Mouse (Mus musculus) heart, embryonic 10.5 days (tissue): ENCODE measurements around the gene Clcf1. TPM values are rescaled to one million over a fixed set of nuclear protein-coding genes. Genes with fewer than 3 reads are reported as not detected.

Experiments
- DNase-seq: peaks from one replicate; pipeline ENCODE4 v3.0.0-alpha.2; 2017; ENCODE audit warnings: low spot score
- H3K27ac ChIP-seq: fragments of 300-500 bp; sonication (generic); 2 replicates; pipeline ENCODE4 v1.5.1; 2016; ENCODE audit warnings: mild to moderate bottlenecking
- H3K27me3 ChIP-seq: fragments of 300-500 bp; sonication (generic); 2 replicates; pipeline ENCODE4 v1.6.1; 2016; ENCODE audit warnings: mild to moderate bottlenecking; ENCODE audit not compliant: poor library complexity, insufficient read depth, severe bottlenecking
- H3K36me3 ChIP-seq: fragments of 300-500 bp; sonication (generic); 2 replicates; pipeline ENCODE4 v1.6.1; 2016; ENCODE audit warnings: mild to moderate bottlenecking, moderate library complexity
- H3K4me1 ChIP-seq: fragments of 300-500 bp; sonication (generic); 2 replicates; pipeline ENCODE4 v1.6.1; 2016; ENCODE audit warnings: mild to moderate bottlenecking
- H3K4me3 ChIP-seq: fragments of 300-500 bp; sonication (generic); 2 replicates; pipeline ENCODE4 v1.5.1; 2016; ENCODE audit warnings: mild to moderate bottlenecking, moderate library complexity
- H3K9me3 ChIP-seq: fragments of 300-500 bp; sonication (generic); 2 replicates; pipeline ENCODE4 v1.6.1; 2016; ENCODE audit warnings: mild to moderate bottlenecking, moderate library complexity
- WGBS: fragments of 180-500 bp; shearing (Covaris S2); methylation state at CpG from one replicate; pipeline ENCODE4 v1.1.7; 2016; 5-methylcytosine and 5-hydroxymethylcytosine counted together
- polyA plus RNA-seq: library from polyadenylated mRNA; unstranded; fragments of >200 nt; fragmentation: Nextera tagmentation; extraction: Ambion mirVana; gene quantifications from 2 replicates; pipeline ENCODE4 v1.2.1, GENCODE M21; 2016

Gene Clcf1
- polyA plus RNA-seq, 1 experiment from 2014 or later, result 3.4 TPM

- Histone ChIP-seq H3K27ac (peak overlapping the region; percentile 91), H3K27me3 (peaks cover 87% of the 10 kb centered on the region), H3K36me3 (no peaks in the 10 kb centered on the region), H3K4me1 (peaks cover 62% of the 10 kb centered on the region), H3K4me3 (peak overlapping the region; percentile 75), H3K9me3 (no peaks in the 10 kb centered on the region)
- DNase-seq, result no peak
- WGBS, result under 1% methylated on average over 52 of the region's 81 CpGs
These were observed 873 bp downstream of the Clcf1 start for GRCm38 (mm10) chr19:4214771-4215450.

GRCm38 (mm10) chr19:4215451-4215840 lies 1.4 kb downstream of the Clcf1 start:
- Histone ChIP-seq H3K4me3 (peak overlapping the region; percentile 75), H3K27me3 (peaks cover 87% of the 10 kb centered on the region), H3K4me1 (peaks cover 67% of the 10 kb centered on the region), H3K36me3 (0 out of 2 replicates have a peak, but pooled peaks cover 1% of the 10 kb centered on the region), H3K9me3 (no peaks in the 10 kb centered on the region), H3K27ac (peak overlapping the region; percentile 91)
- no peak for DNase-seq
- 3% methylated on average over 20 of the region's 21 CpGs for WGBS

DNA sequence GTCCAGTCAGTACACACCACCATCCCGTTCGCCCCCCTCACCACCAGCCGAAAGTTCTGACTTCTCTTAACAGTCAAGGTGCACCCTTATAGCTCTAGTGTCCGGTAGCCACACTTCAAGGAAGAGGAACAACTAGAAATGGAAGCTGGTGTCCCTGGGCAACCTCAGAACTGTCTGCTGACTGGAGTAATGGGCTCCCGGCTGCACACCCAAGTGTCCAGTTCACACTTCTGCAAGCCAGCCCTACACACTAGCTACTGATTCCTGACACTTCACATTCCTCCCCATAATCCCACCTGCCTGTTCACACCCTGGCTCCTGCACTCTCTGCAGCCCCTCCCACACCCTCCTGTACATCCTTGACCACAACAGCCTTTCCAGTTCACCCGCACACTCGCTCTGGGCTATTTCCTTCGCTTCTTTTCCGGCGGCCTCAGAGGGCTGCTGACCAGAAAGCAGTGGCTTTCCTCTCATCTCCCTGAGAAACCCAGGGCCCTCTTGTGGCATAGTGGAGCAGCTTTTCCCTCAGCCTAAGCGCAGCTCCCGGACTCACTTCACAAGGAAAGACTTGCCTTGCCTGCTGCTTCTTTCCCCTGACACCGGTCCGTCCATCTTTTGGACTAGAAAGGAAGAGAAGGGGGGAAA lies 2.1 kb downstream of the Clcf1 start:
- Histone ChIP-seq H3K27me3 (peaks cover 87% of the 10 kb centered on the region), H3K27ac (peak overlapping the region; percentile 13; the same call in 1 of the 2 replicates), H3K4me1 (peaks cover 74% of the 10 kb centered on the region), H3K4me3 (peak overlapping the region; percentile 31), H3K9me3 (no peaks in the 10 kb centered on the region), H3K36me3 (0 out of 2 replicates have a peak, but pooled peaks cover 3% of the 10 kb centered on the region)
- WGBS, result 14% methylated on average over 14 of the region's 14 CpGs
- DNase-seq, result no peak

DNA sequence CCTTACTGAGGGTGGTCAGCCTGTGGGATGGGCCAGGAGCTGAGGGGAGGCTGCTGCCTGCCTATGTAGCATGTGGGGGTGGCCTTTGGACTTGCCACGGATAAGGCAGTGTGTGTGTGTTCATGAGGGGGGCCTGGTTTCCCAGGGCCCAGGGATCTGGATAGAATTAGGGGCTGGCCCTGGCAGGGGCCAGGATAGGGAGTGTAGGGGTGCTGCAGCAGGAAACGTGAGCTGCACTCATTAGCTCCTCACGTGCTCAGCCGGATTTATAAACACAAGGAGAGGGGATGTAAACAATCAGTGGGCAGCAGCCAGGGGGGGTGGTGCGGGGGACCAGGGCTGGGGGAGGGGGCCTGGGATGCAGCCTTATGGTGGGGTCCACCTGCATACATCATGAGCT lies 3.1 kb downstream of the Clcf1 start:
- no peaks in the 10 kb centered on the region for H3K9me3 ChIP-seq
- peaks cover 86% of the 10 kb centered on the region for H3K27me3 ChIP-seq
- peak overlapping the region; percentile 13; the same call in 1 of the 2 replicates for H3K27ac ChIP-seq
- H3K4me3 ChIP-seq, result no peak overlapping the region; the same call in 1 of the 2 replicates
- DNase-seq, result no peak
- WGBS, result 9% methylated on average over 5 of the region's 5 CpGs
- H3K4me1 ChIP-seq, result peaks cover 77% of the 10 kb centered on the region
- peaks cover 6% of the 10 kb centered on the region; the same call in 1 of the 2 replicates for H3K36me3 ChIP-seq

GRCm38 (mm10) chr19:4217855-4218254 lies 3.8 kb downstream of the Clcf1 start:
- no peak for DNase-seq
- Histone ChIP-seq H3K27ac (no peak overlapping the region), H3K36me3 (peaks cover 12% of the 10 kb centered on the region; the same call in 1 of the 2 replicates), H3K9me3 (no peaks in the 10 kb centered on the region), H3K4me3 (no peak overlapping the region), H3K27me3 (peaks cover 85% of the 10 kb centered on the region), H3K4me1 (peaks cover 73% of the 10 kb centered on the region)
- 41% methylated on average over 3 of the region's 3 CpGs for WGBS

DNA sequence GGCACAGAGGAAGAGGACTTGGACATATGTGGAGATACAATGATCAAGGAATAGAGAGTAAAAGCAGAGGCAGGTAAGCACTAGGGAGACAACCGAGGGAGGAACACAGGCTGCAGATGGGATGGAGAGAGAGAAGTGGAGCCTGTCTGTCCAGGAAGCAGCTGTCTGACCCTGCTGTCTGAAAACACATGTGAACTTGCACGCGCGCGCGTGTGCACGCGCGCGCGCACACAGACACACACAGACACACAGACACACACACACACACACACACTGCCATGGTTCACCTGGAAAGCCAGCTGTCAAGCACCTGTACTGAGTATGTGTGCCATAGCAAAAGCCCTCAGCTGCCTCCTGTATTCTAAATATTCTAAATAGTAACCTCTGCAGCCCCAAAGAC lies 4.3 kb downstream of the Clcf1 start:
- no peaks in the 10 kb centered on the region for H3K9me3 ChIP-seq
- WGBS, result 68% methylated on average over 2 of the region's 11 CpGs
- no peak overlapping the region for H3K4me3 ChIP-seq
- no peak overlapping the region for H3K27ac ChIP-seq
- H3K4me1 ChIP-seq, result peaks cover 70% of the 10 kb centered on the region
- peaks cover 80% of the 10 kb centered on the region for H3K27me3 ChIP-seq
- DNase-seq, result no peak
- H3K36me3 ChIP-seq, result peaks cover 12% of the 10 kb centered on the region; the same call in 1 of the 2 replicates

GRCm38 (mm10) chr19:4218784-4219183 lies 4.7 kb downstream of the Clcf1 start:
- Histone ChIP-seq H3K9me3 (no peaks in the 10 kb centered on the region), H3K27ac (no peak overlapping the region), H3K27me3 (peaks cover 75% of the 10 kb centered on the region), H3K4me3 (no peak overlapping the region), H3K36me3 (peaks cover 12% of the 10 kb centered on the region; the same call in 1 of the 2 replicates), H3K4me1 (peaks cover 66% of the 10 kb centered on the region)
- DNase-seq, result no peak
- WGBS, result 64% methylated on average over 1 of the region's 1 CpGs

DNA sequence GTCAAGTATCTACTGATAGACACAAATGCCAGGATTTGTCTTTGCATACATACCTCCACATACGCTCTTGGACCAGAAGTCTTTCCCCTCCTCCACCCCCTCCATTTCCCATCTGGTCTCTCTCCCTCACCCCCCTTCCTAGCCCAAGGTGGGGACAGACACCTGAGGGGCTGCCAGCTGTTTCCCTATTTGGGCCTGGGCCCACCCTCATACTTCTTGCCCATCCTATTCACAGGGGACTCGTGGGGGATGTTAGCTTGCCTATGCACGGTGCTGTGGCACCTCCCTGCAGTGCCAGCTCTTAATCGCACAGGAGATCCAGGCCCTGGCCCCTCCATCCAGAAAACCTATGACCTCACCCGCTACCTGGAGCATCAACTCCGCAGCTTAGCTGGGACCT lies 5.9 kb downstream of the Clcf1 start:
- no peaks in the 10 kb centered on the region for H3K9me3 ChIP-seq
- no peak overlapping the region for H3K4me3 ChIP-seq
- 83% methylated on average over 6 of the region's 6 CpGs for WGBS
- H3K27ac ChIP-seq, result peak overlapping the region; percentile 63; the same call in 1 of the 2 replicates
- peaks cover 65% of the 10 kb centered on the region for H3K27me3 ChIP-seq
- peaks cover 12% of the 10 kb centered on the region; the same call in 1 of the 2 replicates for H3K36me3 ChIP-seq
- no peak for DNase-seq
- H3K4me1 ChIP-seq, result peaks cover 54% of the 10 kb centered on the region

- peaks cover 60% of the 10 kb centered on the region for H3K27me3 ChIP-seq
- H3K9me3 ChIP-seq, result no peaks in the 10 kb centered on the region
- H3K4me1 ChIP-seq, result peaks cover 50% of the 10 kb centered on the region
- peak overlapping the region; percentile 63 for H3K27ac ChIP-seq
- H3K36me3 ChIP-seq, result peaks cover 12% of the 10 kb centered on the region; the same call in 1 of the 2 replicates
- DNase-seq, result no peak
- WGBS, result 64% methylated on average over 4 of the region's 4 CpGs
- H3K4me3 ChIP-seq, result no peak overlapping the region
These were observed 6.4 kb downstream of the Clcf1 start for GRCm38 (mm10) chr19:4220416-4220815.

DNA sequence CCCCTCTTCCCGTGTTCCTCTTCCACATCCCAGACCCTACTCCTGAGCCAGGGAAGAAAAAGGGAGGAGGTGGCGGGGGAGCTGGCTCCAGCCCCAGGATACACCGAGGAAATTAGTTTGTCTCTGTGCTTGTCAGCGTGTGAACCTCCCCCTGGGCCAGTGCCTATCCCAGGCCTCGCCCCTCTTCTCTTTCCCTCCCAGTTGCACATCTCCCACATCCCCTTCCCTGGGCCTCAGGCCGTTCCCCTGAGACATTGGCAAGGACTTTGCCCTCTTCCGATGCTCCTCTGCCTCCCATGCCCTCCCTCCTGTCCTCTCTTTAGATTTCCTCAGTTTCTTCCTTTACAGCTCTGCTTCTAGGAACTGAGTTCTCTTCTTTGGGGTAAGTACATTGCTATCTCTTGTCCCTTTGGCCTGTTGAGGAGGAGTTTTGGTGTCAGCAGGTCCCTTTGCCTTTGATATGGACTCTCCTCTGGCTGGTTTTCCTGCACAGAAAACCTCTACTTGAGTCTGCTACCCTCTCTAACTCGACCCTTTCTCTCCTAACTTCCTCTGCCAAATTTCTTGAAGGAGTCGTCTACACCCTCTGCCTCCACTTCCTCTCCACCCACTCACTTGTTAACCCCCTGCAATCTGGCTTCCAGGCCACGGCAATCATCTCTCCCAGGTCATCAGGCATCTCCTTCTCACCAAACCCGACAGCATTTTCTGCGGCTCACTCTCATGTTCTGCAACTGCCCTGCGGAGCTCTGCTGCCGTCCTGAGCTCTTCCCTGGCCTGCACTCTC lies 7.1 kb downstream of the Clcf1 start:
- H3K9me3 ChIP-seq, result no peaks in the 10 kb centered on the region
- DNase-seq, result no peak
- peaks cover 53% of the 10 kb centered on the region for H3K27me3 ChIP-seq
- WGBS, result 36% methylated on average over 14 of the region's 14 CpGs
- peaks cover 12% of the 10 kb centered on the region; the same call in 1 of the 2 replicates for H3K36me3 ChIP-seq
- H3K4me3 ChIP-seq, result 0 out of 2 replicates have a peak overlapping the region, but pooled peaks have one; percentile 8
- peaks cover 43% of the 10 kb centered on the region for H3K4me1 ChIP-seq
- peak overlapping the region; percentile 63 for H3K27ac ChIP-seq

DNA sequence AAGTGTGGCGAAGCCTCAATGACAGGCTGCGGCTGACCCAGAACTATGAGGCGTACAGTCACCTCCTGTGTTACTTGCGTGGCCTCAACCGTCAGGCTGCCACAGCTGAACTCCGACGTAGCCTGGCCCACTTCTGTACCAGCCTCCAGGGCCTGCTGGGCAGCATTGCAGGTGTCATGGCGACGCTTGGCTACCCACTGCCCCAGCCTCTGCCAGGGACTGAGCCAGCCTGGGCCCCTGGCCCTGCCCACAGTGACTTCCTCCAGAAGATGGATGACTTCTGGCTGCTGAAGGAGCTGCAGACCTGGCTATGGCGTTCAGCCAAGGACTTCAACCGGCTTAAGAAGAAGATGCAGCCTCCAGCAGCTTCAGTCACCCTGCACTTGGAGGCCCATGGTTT lies 8.1 kb downstream of the Clcf1 start:
- no peak for DNase-seq
- Histone ChIP-seq H3K36me3 (peaks cover 12% of the 10 kb centered on the region; the same call in 1 of the 2 replicates), H3K4me1 (peaks cover 33% of the 10 kb centered on the region), H3K27ac (peak overlapping the region; percentile 39), H3K4me3 (no peak overlapping the region), H3K27me3 (peaks cover 48% of the 10 kb centered on the region), H3K9me3 (no peaks in the 10 kb centered on the region)
- WGBS, result 83% methylated on average over 11 of the region's 11 CpGs

- WGBS, result 84% methylated on average over 7 of the region's 7 CpGs
- Histone ChIP-seq H3K4me1 (peaks cover 26% of the 10 kb centered on the region), H3K36me3 (peaks cover 9% of the 10 kb centered on the region; the same call in 1 of the 2 replicates), H3K4me3 (no peak overlapping the region), H3K27ac (no peak overlapping the region), H3K27me3 (peaks cover 41% of the 10 kb centered on the region), H3K9me3 (no peaks in the 10 kb centered on the region)
- no peak for DNase-seq
These were observed 12.7 kb downstream of the Clcf1 start for GRCm38 (mm10) chr19:4226779-4227178.
